Mouse (Mus musculus) retina, postnatal 7 days (tissue): ENCODE results near the gene Dpagt1.

Experiments used
- DNase-seq: peaks from one replicate; pipeline ENCODE4 v3.0.0-alpha.2; 2012; ENCODE audit warnings: low read depth, low spot score

Dpagt1 gene

DNA sequence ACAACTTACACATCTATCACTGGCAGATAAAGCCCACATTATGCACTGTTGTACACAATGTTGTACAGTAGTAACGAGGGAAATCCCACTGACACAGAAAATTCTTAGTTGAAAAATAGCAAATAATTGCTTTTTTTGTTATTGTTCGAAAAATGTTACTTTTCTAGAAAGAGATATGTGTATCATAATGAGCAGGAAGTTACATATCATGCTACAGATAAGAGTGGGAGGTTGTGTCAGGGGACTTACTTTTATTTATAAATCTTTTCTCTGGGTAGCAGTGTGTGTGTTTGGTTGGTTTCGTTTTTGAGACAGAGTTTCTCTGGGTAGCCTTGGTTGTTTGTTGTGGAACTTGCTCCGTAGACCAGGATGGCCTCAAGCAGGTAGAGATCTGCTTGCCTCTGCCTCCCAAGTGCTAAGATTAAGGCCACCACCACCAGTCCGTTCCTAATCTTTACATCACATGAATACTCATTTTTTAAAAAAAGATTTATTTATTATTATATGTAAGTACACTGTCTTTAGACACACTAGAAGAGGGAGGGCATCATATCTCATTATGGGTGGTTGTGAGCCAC is 52.4 kb downstream of the Dpagt1 start:
- no peak for DNase-seq

DNA sequence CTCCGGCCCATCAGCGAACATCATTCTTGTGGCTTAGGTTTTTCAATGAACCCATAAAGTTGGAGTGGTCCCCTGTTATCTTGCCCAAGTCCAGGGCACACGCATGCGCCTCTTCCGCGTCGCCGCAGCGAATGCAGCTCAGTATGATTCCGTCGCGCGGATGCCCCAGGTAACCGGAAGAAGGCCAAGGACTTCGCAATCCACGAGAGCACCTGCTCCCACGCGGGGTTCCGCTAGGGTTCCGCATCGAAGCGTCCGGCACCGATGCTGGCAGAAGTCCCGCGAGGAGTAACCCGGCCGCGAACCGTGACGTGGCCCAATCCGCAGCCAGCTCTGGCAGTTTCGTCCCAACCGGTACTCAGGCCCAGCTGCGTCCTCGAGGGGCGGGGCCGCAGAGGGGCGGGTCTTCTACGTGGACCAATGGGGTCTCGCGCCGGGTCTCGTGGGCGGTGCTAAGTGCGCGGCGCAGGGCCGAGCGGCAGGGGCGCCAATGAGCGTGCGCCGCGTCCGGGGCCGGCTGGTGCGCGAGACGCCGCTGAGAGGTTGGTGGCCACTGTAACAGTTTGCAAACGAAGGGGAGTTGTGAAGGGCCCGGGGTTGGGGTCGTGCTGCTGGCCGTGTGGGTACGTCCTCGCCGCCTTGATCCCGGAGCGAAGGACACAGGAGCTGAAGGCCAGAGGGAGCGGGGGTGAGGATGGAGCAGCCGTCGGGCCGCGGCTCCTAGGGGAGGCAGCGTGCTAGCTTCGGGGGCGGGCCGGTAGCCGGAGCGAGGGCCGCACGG is 53.4 kb downstream of the Dpagt1 start, which contains the start of gene Hyou1:
Gene Hyou1 (plus strand): TSS at position 437 of the 781 bp plus-strand sequence.
- peak; percentile 96 for DNase-seq

DNA sequence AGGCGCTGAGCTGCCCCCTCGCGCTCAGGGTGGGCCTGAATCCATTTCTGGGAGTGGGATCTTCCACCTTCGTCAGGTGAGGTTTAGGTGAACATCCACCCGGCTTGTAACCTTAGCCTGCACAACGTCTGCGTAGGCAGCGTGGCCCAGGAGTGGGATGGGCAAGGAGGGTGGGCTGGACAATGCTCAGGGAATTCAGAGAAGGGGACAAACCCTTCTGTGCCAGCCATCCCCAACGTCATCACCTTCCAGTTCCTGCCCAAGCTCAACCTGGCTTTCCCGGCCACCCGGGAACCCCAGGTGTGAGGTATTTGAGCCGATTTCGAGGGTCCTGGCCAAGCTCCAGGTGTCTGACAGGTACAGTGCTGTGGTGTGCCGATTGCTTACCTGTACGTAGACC is 54.0 kb downstream of the Dpagt1 start:
- DNase-seq, result no peak
